Mouse (Mus musculus) forebrain, postnatal 0 days (tissue): ENCODE results near the gene 4933406M09Rik. TPM values are rescaled to one million over a fixed set of nuclear protein-coding genes. Genes with fewer than 3 reads are reported as not detected.
A peak's percentile ranks its signal among the peaks of the same experiment; 100 is the strongest.

Experiments
- ATAC-seq: fragments of 200-750 bp; cut with Nextera tagmentation; 2 replicates; pipeline ENCODE4 v1.8.0; 2017; ENCODE audit warnings: mild to moderate bottlenecking, moderate library complexity
- DNase-seq: peaks from one replicate; pipeline ENCODE4 v3.0.0-alpha.2; 2015
- H3K27ac ChIP-seq: fragments of 300-500 bp; sonication (generic); 2 replicates; pipeline ENCODE4 v1.5.1; 2014; ENCODE audit warnings: low read depth, mild to moderate bottlenecking, antibody characterized with exemption, low read length, moderate library complexity, mixed read lengths
- H3K27me3 ChIP-seq: fragments of 300-500 bp; sonication (generic); 2 replicates; pipeline ENCODE4 v1.6.1; 2014; ENCODE audit warnings: mild to moderate bottlenecking, low read length, mixed read lengths; ENCODE audit not compliant: insufficient read depth
- H3K36me3 ChIP-seq: fragments of 300-500 bp; sonication (generic); 2 replicates; pipeline ENCODE4 v1.6.1; 2014; ENCODE audit warnings: mild to moderate bottlenecking, moderate library complexity; ENCODE audit not compliant: insufficient read depth
- H3K4me1 ChIP-seq: fragments of 300-500 bp; sonication (generic); 2 replicates; pipeline ENCODE4 v1.6.1; 2014; ENCODE audit warnings: antibody characterized with exemption; ENCODE audit not compliant: insufficient read depth
- H3K4me2 ChIP-seq: fragments of 300-500 bp; sonication (generic); 2 replicates; pipeline ENCODE4 v1.6.1; 2014; ENCODE audit warnings: low read depth, mild to moderate bottlenecking, moderate library complexity
- H3K4me3 ChIP-seq: fragments of 300-500 bp; sonication (generic); 2 replicates; pipeline ENCODE4 v1.5.1; 2014; ENCODE audit warnings: low read depth, low read length, mixed read lengths
- H3K9ac ChIP-seq: fragments of 300-500 bp; sonication (generic); 2 replicates; pipeline ENCODE4 v1.6.1; 2014; ENCODE audit warnings: mild to moderate bottlenecking
- H3K9me3 ChIP-seq: fragments of 300-500 bp; sonication (generic); 2 replicates; pipeline ENCODE4 v1.6.1; 2016; ENCODE audit warnings: low read length
- CTCF ChIP-seq: sonication (generic); IDR thresholded peaks from 2 replicates; pipeline ENCODE4 v1.5.1; 2016; ENCODE audit warnings: antibody characterized with exemption, control low read depth, low read depth
- WGBS: fragments of 180-500 bp; shearing (Covaris S2); extraction: QIAGEN DNeasy Blood & Tissue Kit; methylation state at CpG from one replicate; pipeline ENCODE4 v1.1.7; 2014; 5-methylcytosine and 5-hydroxymethylcytosine counted together
- polyA plus RNA-seq: library from polyadenylated mRNA; unstranded; fragments of >200 nt; fragmentation: Nextera tagmentation; extraction: Ambion mirVana; gene quantifications from 2 replicates; pipeline ENCODE4 v1.2.1, GENCODE M21; 2015
- total RNA-seq: library from RNA; depleted of rRNA; stranded (reverse); fragments of >200 nt; gene quantifications from 2 replicates; pipeline ENCODE4 v1.2.3, GENCODE M21; 2014; rRNA removed

4933406M09Rik gene
- total RNA-seq = not detected in 2 replicates
- polyA plus RNA-seq = not detected in 2 replicates

DNA sequence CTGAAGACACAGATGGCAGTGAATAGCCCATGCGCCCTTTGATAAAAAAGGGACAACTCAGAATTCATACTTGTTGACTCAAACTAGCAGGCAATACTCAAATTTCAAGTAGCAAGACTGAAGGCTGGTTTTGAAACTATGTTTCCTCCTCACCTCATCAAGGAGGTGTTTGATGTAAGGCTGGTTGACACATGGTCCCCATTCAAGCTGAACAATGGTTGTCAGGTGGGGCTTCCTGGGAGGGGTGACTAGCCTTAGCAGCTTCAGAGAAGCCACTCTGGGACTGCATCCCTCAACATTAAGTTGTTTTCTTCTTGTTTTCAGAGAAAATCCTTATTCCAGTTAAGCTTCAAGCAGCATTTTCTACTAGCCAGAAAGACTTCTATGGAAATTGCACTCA lies at the start of gene 4933406M09Rik:
TSS of gene 4933406M09Rik (plus strand) at position 275 of the 400 bp plus-strand sequence.
- no peak for TF ChIP-seq CTCF
- Histone ChIP-seq H3K9ac (no peak within 1 kb of the TSS), H3K36me3 (no peaks in the 10 kb centered on the region), H3K4me3 (no peak within 1 kb of the TSS), H3K27ac (no peak within 1 kb of the TSS), H3K4me1 (0 out of 2 replicates have a peak, but pooled peaks cover 8% of the 10 kb centered on the region), H3K9me3 (no peaks in the 10 kb centered on the region), H3K4me2 (no peak within 1 kb of the TSS), H3K27me3 (no peaks in the 10 kb centered on the region)
- 100% methylated on average over 1 of the region's 1 CpGs for WGBS
- ATAC-seq (no peak), DNase-seq (no peak)

GRCm38 (mm10) chr1:134336958-134337710 lies 48.6 kb upstream of the 4933406M09Rik start:
- Histone ChIP-seq H3K9ac (no peak overlapping the region), H3K4me2 (no peak overlapping the region), H3K27me3 (no peaks in the 10 kb centered on the region), H3K36me3 (no peaks in the 10 kb centered on the region), H3K4me1 (no peaks in the 10 kb centered on the region), H3K27ac (no peak overlapping the region), H3K4me3 (no peak overlapping the region), H3K9me3 (no peaks in the 10 kb centered on the region)
- 77% methylated on average over 11 of the region's 11 CpGs for WGBS
- ATAC-seq = no peak
- DNase-seq = no peak
- TF ChIP-seq CTCF = no peak

GRCm38 (mm10) chr1:134339162-134339561 lies 46.6 kb upstream of the 4933406M09Rik start:
- no peak for ATAC-seq
- 95% methylated on average over 7 of the region's 7 CpGs for WGBS

GRCm38 (mm10) chr1:134339757-134340619 lies 45.8 kb upstream of the 4933406M09Rik start:
- Histone ChIP-seq H3K9ac (no peak overlapping the region), H3K27me3 (no peaks in the 10 kb centered on the region), H3K4me1 (no peaks in the 10 kb centered on the region), H3K36me3 (no peaks in the 10 kb centered on the region), H3K27ac (no peak overlapping the region), H3K4me3 (no peak overlapping the region), H3K4me2 (no peak overlapping the region), H3K9me3 (no peaks in the 10 kb centered on the region)
- WGBS = 96% methylated on average over 18 of the region's 18 CpGs
- no peak for TF ChIP-seq CTCF
- DNase-seq (no peak), ATAC-seq (no peak)

More at GRCm38 (mm10) chr1:134339162-134339561, 46.6 kb upstream of the 4933406M09Rik start:
- Histone ChIP-seq H3K4me3 (no peak overlapping the region), H3K27ac (no peak overlapping the region), H3K4me1 (no peaks in the 10 kb centered on the region), H3K9me3 (no peaks in the 10 kb centered on the region), H3K36me3 (no peaks in the 10 kb centered on the region), H3K9ac (no peak overlapping the region), H3K4me2 (no peak overlapping the region), H3K27me3 (no peaks in the 10 kb centered on the region)
- no peak for TF ChIP-seq CTCF
- DNase-seq = no peak

DNA sequence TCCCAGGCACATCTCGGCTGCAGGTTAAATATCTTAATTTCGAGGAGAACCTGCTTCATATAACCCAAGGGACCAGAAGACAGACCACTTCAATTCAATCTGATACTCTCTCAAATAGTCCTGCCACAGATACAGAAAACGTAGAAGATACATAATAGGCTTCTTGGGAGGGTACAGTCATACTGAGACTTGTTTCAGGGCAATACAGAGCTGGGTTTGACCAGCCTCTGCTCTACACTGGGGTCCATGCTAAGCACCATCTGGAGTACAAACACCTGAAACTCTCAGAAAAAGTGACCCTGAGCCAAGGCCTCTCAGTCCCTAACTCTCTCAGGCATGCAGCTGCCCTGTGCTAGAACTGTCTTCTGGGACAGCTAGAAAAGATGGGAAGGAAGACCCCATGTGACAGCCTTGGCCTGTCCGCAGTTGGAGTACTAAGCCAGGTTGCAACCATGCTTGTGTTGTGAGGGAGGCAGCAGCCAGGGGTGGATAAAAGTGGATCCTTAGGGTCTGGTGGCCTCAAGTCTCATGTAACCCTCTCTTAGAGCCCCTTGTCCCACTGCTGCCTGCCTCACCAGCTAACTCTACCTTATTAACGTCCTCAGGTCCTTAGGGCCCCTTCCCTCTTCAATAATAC lies 44.0 kb upstream of the 4933406M09Rik start:
- H3K27me3 ChIP-seq = no peaks in the 10 kb centered on the region
- no peak for DNase-seq
- H3K27ac ChIP-seq = no peak overlapping the region
- WGBS = 74% methylated on average over 5 of the region's 5 CpGs
- H3K9me3 ChIP-seq = no peaks in the 10 kb centered on the region
- no peak overlapping the region for H3K9ac ChIP-seq
- peaks cover 3% of the 10 kb centered on the region; the same call in 1 of the 2 replicates for H3K36me3 ChIP-seq
- H3K4me2 ChIP-seq = no peak overlapping the region
- H3K4me3 ChIP-seq = no peak overlapping the region
- ATAC-seq = no peak
- H3K4me1 ChIP-seq = no peaks in the 10 kb centered on the region
- TF ChIP-seq CTCF = no peak

GRCm38 (mm10) chr1:134342278-134342664 lies 43.5 kb upstream of the 4933406M09Rik start:
- Histone ChIP-seq H3K36me3 (peaks cover 6% of the 10 kb centered on the region; the same call in 1 of the 2 replicates), H3K4me1 (no peaks in the 10 kb centered on the region), H3K9ac (no peak overlapping the region), H3K4me3 (no peak overlapping the region), H3K4me2 (peak overlapping the region; percentile 74), H3K27me3 (no peaks in the 10 kb centered on the region), H3K9me3 (no peaks in the 10 kb centered on the region), H3K27ac (no peak overlapping the region)
- WGBS = 75% methylated on average over 2 of the region's 2 CpGs
- TF ChIP-seq CTCF = no peak
- ATAC-seq (no peak), DNase-seq (no peak)
